Mouse (Mus musculus) urinary bladder, adult 18-20 months (tissue): ENCODE measurements around the gene Plxnb2.
A peak's percentile ranks its signal among the peaks of the same experiment; 100 is the strongest.

Experiments used
- DNase-seq, 2 experiments: peaks; one replicate each; pipeline ENCODE4 v3.0.0; 2022; ENCODE audit warnings: low spot score in 2 of 2, mixed read lengths in 2 of 2

Plxnb2 gene

DNA sequence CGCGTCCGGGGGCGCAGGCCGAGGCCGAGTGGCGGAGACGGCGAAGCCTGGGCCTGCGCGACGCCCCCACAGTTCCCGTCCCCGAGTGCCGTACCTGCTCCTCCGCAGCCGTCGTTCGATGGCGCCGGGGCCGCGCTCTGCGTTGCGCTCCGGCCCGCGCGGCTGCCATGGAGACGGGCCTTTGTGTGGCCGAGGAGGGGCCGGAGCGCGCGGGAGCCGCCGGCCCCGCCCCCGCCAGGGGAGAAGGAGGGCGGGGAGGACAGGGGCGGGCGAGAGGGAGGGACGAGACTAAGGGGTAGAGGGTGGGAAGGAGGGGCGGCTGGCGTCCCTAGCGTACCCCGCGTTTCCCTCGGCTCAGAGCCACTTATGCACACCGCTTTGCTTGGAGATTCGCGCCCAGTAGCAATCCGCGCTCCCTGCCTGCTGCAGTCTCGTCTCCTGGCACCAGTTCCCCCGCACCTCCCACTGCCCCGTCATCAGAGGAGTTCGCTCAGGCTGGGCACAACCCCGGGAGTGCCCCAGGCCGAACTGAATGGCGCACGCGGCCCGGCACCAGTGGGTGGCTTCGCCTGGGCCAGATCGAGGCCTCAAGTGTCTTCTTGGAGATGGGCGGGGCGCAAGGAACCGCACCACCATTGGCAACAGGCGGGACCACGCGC, at the start of gene Plxnb2:
TSS of gene Plxnb2 (minus strand) at position 218 of the 659 bp plus-strand sequence.
- peak; percentile 76 to 88 for DNase-seq

DNA sequence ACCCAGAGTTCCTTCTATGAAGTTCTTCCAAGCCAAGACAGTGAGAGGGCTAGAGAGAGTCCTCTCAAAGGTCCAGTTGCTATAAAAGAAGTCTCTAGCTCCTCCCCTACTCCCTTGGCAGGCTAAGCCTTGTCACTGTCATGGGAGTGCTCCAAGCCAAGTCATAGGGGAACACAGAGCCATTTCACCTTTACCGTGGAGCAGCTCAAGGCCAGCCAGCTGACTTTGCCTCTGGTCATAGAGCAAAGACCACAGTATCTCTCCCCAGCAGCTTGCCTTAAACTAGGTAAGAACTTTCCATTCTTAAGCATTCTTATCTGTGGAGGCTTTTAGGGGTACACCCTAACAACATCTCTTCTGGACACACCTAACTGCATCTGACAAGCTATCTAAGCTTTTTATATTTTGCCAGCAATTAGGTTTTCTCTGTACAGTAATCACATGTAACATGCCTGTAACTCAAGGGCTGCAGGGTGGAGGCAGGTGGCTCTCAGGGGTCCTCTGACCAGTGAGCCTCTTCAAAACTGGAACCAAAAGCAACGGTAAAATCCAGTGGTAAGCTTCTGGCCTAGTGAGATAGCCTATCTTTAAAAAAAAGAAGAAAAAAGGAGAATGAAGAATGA, 35.1 kb upstream of the Plxnb2 start:
- DNase-seq = no peak

DNA sequence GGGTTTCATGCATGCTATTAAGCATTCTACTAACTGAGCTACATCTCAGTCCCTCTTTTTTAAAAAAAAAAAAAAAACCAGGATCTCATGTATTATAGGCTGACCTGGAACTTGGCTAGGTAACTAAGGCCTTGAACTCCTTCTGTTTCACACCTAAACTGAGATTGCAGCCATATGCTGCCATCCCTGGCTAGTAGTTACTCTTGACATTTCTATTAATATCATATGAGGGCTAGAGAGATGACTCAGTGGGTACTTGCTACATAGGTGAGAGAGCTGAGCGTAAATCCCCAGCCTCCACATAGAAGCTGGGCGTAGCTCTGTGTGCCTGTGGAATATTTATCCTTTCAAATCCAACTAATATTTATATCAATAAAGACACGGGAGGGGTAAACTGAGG, 34.4 kb upstream of the Plxnb2 start:
- no peak for DNase-seq

DNA sequence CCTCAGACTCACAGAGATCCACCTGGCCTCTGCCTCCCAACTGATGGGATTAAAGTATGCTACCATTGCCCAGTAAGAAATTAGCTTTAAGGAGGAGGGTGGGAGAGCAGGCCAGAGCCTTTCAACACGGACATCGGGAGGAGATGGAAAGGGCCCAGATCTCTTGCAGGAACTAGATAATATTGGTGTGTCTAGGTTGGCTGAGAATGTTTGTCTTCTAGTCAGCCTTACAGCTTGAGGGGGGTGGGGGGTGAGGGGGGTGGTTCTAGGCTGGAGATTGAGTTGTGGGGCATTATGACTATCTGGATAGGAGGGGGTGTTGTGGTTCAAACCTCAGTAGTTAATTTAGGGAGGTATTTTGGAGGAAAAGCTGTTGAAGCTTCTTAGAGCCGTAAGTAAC, 32.9 kb upstream of the Plxnb2 start:
- no peak for DNase-seq

DNA sequence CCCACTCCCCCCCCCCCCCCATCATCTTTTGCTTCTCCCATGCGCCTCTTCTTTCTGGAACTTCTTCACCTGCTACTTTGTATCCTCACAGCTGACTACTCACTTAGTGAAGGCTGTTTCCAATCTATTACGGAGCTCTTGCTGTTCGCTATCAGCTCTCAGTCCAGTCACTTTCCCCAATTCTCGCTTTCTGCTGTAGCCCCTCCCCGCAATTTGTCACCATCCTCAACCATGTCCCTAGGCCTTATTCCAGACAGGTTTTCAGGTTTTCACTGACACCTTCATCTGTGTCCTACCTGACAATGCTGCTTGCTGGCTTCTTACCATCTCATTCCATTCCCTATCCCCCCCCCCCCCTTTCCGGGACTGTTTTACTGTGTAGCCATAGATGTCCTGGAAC, 31.9 kb upstream of the Plxnb2 start:
- DNase-seq = no peak

DNA sequence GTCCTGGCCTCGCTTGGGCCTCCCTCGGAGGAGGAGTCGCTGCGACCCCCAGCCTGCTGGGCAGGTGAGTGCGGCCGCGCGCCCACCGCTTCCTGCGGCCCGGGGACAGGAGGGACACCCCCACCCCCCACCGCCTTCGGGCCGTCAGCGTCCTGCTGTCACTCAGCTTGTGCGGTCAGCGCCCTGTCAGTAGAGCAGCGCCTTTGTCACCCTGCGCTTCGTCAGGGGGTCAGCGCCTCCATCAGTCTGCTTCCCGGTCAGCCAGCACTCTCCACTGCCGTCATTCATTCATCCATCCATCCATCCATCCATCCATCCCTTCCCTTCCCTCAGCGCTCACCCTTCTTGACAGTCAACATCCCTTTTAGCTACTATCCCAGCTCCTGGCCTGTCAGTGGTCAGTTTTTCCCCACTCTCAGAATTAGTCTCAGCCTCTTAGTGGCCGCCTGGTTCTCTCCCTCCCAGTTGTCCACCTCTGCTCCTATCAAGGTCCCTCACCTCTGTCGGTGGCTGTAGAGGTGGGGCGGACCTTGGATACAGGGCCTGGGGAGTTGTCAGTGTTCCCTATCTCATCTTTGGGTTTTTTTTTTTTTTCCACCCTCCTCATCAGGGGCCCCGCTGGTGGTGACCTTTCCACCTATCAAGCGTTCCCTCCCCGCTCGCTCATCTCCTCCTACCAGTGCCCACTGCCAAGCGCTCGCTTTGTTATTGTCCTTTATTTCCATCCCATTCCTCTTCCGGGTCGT, 31.3 kb upstream of the Plxnb2 start:
- DNase-seq = no peak

DNA sequence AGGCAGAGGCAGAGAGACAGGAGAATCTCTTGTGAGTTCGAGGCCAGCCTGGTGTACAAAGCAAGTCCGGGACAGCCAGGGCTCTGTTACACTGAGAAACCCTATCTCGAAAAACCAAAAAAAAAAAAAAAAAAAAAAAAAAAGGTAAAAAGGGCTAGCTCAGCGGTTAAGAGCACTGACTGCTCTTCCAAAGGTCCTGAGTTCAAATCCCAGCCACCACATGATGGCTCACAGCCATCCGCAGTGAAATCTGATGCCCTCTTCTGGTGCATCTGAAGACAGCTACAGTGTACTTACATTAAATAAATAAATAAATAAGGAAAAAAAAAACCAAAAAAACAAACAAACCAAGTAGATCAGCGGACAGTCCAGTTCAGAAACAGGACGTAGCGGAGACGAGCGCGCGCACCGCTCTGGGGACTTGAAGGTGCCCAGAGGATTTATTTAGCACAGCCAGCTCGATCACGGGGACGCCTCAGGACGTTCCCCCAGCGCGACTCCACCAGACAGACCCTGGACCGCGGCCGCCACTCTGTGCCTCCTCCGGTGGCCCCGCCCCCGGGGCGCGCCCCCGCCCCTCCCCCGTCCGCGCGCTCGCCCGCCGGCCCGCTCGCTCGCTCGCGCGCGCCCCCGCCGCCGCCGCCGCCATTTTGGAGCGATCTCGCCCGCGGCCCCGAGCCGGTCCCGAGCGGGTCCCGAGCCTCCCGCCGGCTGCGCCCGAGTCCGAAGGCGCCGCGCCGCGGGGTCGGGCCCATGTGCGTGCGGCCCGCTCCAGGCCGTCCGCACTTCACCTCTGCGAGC, 30.5 kb upstream of the Plxnb2 start, which contains the start of gene Ppp6r2:
TSS of gene Ppp6r2 (plus strand) at position 639 of the 801 bp plus-strand sequence.
- peak; percentile 53 to 57 for DNase-seq

DNA sequence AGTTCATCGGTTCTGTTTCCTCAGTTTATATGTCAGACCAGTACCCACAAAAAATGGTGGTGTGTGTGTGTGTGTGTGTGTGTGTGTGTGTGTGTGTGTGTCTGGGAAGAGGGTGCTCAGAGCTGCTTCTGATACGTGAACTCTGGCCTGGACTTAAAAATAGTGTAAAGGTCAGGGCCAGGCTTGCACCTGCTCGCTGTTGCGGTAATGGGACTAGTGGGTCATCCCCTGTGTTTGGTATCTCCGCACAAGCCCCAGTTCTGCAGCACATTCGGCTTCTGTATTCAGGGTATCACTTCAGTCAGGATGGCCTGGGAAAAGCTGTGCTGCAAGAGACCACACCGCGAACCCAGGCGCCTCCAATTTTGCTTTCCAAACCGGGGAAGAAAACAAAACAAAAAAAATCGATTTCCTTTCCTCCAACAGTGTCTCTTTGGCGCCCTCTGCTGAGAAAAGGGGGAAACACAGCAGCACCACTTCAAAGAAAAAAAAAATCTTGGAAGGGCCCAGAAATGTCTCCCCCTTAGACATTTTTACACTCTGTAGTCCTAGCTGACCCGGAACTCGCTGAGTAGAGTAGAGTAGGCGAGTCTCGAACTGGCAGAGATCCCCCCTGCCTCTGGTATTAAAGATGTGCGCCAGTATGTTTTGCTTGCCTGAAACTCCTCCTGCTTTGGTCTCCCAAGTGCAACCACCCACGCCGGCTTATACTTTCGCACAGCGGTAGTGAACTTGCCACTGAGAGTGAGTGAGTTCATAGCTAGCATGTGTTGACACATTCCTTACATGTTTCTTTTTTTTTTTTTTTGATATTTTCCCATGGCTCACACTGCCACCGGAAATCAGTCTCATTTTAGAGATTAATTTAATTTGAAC, 29.5 kb upstream of the Plxnb2 start:
- DNase-seq = peak; percentile 70 to 80

DNA sequence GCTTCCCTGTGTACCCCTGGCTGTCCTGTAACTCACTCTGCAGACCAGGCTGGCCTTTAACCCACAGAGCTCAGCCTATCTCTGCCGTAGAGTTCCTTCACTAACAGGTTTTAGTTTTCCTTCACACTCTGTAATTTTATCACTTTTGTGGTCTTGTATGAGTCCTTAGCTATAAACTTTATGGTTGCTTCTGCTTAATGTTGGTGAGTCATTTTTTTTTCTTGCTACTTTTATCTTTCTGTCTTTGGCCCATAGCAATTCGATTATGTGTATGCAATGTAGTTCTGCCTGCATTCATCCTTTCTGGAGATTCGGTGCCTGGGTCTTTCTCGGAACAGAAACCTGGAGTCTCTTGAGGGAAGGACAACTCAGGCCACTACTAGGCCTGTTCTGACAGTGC, 26.9 kb upstream of the Plxnb2 start:
- DNase-seq = no peak

DNA sequence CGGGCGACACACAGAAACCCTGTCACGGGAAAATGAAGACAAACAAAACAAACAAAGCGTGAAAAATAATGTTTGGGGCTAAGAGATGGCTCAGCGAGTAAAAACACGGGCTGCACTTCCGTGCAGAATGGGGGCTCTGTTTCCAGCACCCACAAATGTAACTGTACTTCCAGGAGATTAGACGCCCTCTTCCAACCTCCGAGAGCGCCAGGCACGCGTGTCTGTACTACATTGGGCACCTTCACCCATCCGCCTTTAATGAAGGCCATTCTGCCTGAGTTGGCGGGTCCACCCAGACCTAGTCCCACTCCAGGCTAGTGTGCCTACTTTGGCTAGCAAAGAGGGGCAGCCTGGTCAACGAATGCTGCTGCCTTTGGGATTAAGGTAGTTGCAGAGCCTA, 16.5 kb upstream of the Plxnb2 start:
- no peak for DNase-seq

DNA sequence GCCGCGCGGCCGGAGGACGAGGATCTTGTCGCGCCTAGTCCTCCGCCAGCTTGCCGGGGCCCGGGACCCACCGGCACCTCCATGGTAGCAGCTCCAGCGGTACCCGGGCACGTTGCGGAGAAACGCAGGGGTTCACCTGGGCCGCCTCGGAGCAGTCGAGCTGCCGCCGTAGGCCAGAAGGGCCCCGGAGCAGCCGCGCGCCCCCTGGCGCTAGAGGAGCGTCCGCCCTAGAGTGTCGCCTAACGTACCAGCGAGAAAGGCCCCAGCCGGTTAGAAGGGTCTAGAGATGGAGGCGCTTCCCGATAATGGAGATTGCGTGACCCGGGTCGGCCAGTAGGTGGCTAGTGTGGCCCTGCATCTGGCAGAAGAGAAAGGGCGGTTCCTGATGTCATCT, 15.7 kb upstream of the Plxnb2 start, which contains the start of gene Dennd6b:
TSS of gene Dennd6b (minus strand) at position 184 of the 394 bp plus-strand sequence.
- DNase-seq = peak; percentile 85 to 96

DNA sequence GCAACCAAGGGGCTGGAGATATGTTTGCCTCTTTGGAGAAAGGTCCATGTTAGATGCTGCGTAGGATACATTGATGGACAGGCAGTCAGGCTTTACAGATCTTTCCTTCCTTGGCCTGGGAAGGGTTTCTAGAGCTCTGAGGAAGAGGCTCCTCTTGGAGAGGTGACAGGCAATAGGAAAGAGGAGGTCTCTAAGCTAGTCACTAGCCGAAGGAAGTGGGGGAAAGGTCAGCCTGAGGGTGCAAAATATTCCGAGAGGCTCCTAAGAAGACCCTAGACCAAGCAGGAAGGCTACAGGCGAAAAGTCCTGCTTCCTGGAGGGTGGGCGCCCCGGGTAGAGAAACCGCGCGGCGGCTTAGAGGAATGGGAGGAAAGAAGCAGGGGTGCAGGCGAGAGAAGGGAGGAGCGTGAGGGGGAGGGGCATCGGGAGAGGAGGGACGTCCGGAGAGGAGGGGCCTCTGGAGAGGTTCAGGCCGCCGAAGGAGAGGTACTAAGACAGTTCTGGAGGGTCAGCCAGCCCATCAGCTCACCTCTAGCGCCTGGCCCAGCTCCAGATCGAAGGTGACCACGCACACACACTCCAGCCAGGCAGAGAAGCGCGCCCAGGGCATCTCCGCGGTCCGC, 15.2 kb upstream of the Plxnb2 start:
- DNase-seq = peak; percentile 89

DNA sequence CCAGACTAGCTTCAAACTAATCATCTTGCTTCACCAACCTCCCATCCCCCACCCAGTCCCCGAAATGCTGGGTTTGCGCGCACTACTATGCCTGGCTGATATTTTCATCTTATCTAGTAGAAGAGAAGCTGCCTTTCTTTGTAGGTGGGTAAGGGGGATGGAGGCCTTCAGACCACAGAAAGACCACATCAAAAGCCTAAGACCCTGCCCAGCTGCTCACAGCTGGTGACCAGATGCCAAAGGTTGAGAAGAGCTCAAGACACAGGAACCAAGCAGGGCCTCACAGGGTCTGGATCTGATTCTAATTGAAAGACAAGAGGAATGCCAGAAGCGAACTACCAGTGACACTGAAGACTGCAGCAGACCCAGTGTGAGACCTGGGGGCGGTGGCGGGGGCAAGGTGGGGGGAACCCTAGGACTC, 14.7 kb upstream of the Plxnb2 start:
- DNase-seq = no peak

DNA sequence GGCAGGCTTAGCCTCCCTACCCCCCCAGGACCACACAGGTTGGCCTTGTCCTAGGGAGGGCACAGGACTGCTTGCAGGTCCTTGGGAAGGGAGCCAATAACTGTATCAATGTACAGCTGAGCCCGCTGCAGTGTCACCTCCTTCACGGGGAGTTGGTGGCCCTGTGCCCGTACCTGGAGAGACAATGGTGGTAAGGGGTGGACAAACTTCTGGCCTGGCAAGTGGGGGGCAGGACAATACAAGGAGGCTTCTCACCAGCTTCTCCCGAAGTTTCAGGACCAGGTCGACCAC, 4.3 kb upstream of the Plxnb2 start:
- no peak for DNase-seq

DNA sequence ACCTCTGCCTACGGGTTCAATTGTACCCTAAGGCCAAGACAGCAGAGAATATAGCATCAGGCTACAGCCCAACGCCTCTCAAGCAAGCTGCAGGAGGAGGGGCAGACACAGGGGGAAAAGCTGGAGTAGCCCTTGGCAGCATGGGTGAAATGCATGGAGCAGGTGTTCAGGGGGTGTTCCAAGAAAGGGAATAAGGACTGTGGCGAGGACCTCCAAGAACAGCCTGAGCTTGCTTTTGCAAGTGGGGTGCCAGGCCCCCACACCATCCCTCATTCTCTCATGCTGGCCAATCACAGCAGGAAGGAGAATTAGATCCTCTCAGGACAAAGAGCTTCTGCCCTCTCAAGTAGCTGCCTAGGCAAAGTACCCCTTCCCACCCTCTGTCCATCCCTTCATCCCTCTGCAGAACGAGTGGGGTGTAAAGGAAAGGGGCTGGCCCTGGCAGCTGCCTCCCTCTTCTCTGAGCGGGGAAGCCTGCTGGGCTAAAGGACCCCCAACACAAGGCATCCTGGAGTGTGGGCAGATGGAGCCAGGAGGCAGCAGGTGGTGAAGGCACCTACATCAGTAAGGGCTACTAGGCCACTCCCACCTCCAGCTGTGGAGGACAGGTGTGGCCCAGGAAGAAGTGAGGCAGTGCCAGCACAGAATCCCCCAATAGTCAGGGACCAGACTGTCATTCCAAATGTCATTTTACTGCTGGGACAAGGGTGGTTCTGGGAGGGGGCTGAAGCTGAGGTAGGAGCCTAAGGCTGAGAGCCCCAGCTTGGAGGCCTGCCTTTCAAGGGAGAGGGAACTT, 3.8 kb upstream of the Plxnb2 start:
- no peak for DNase-seq

DNA sequence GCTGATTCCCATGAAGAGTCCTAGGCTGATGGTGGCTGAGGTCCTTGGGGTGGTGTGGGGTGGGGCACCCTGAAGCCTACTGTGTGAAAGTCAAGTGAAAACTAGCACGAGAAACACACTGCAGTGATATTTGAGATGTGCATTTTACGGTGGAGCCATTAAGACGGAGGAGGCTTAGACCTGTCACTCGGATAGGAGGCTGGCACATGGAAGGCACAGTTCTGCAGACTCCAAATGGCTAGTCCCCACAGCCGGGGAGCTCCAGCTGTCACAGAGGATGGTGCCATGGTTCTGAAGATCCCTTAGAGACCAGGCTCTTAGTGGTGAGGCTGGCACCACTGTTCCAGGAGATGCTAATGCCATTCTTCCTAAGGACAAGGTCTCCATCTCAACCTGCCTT, 2.3 kb upstream of the Plxnb2 start:
- DNase-seq = no peak

DNA sequence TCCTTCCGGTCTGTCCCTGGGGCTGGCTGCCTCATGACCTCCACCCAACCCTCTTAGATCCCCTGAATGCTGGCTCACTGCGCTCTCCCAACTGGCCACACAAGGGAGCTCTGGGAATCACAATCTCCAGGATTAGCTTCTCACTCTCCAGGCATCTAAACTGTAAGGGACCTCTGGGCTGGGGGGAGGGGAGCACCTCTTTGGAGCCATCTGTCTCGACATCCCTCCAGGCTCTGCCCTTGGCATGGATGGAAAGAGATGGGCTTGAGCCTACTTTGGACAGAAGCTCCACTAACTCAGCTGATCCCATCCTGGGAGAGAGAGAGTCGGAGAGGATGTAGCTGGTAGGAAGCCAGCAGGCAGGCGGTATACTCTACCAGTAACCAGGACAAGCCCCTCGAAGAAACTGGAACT, 1.7 kb upstream of the Plxnb2 start:
- DNase-seq = no peak

DNA sequence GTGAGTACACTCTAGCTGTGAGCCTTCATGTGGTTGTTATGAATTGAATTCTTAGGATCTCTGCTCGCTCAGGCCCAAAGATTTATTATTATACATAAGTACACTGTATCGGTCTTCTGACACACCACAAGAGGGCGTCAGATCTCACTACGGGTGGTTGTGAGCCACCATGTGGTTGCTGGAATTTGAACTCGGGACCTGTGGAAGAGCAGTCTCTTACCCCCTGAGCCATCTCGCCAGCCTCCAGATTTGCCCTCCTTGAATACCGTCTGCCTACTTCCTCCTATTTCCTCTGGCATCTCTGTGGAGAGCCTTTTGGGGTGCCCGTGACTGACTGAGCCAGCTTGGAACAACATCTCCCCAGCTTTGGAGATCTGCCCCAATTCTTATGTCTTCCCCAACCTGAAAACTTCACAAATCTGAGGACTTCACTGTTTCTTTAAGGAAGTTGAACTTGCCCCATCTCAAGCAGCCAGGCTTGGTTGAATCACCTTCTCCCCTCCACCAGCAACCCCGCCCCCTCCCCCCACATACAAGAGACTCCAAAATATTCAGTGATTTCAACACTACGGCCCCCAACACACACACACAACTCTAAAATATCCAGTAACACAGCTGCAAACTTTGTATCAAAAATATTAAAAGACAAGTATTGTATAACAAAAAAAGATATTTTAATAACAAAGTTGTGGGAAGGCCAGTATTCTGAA, 1.1 kb upstream of the Plxnb2 start:
- DNase-seq = no peak

DNA sequence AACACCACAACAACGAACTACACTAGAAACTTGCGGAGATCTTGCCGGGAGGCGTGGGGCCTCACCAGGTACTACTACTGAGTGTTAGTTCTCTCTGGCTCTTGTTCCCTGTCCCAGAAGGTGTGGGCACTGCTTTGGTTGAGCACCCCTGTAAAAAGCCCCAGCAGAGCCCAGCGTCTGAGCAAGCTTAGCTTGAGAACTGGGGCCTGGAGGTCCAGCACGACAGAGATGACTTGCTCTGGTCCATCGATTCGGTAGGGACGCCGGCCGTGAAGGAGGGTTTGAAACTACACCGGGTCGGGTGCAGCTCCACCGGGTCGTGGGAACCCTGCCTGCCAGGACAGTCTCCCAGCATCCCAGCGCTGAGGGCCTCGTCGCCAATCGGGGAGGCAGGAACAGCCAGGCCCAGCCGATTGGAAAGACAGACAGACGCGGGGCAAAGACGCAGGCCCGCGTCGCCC, 477 bp downstream of the Plxnb2 start:
- peak in 1 of 2 experiments; percentile 59 for DNase-seq
